Mouse (Mus musculus) intestine, postnatal 0 days (tissue): ENCODE results near the gene Mras. TPM values are rescaled to one million over a fixed set of nuclear protein-coding genes. Genes with fewer than 3 reads are reported as not detected.

ENCODE experiments used
- ATAC-seq: fragments of 200-750 bp; cut with Nextera tagmentation; 2 replicates; pipeline ENCODE4 v1.8.0; 2017; ENCODE audit warnings: mild to moderate bottlenecking, moderate TSS enrichment, moderate library complexity
- H3K27ac ChIP-seq: fragments of 300-500 bp; sonication (generic); 2 replicates; pipeline ENCODE4 v1.5.1; 2014; ENCODE audit warnings: mild to moderate bottlenecking, low read depth, low read length, moderate library complexity
- H3K27me3 ChIP-seq: fragments of 300-500 bp; sonication (generic); replicated peaks from 2 replicates; pipeline ENCODE4 v1.6.1; 2014; ENCODE audit warnings: low read length, mixed read lengths; ENCODE audit not compliant: control insufficient read depth, insufficient read depth
- H3K36me3 ChIP-seq: fragments of 300-500 bp; sonication (generic); 2 replicates; pipeline ENCODE4 v1.6.1; 2014; ENCODE audit warnings: mild to moderate bottlenecking, moderate library complexity; ENCODE audit not compliant: control insufficient read depth, insufficient read depth
- H3K4me1 ChIP-seq: fragments of 300-500 bp; sonication (generic); replicated peaks from 2 replicates; pipeline ENCODE4 v1.6.1; 2014; ENCODE audit warnings: antibody characterized with exemption, low read length, mixed read lengths; ENCODE audit not compliant: control insufficient read depth, insufficient read depth
- H3K4me2 ChIP-seq: fragments of 300-500 bp; sonication (generic); replicated peaks from 2 replicates; pipeline ENCODE4 v1.6.1; 2014; ENCODE audit warnings: low read depth, mild to moderate bottlenecking, moderate library complexity
- H3K4me3 ChIP-seq: fragments of 300-500 bp; sonication (generic); 2 replicates; pipeline ENCODE4 v1.5.1; 2014; ENCODE audit warnings: low read depth, low read length
- H3K9ac ChIP-seq: fragments of 300-500 bp; sonication (generic); 2 replicates; pipeline ENCODE4 v1.6.1; 2014; ENCODE audit warnings: mild to moderate bottlenecking, low read depth, low read length
- H3K9me3 ChIP-seq: fragments of 300-500 bp; sonication (generic); 2 replicates; pipeline ENCODE4 v1.6.1; 2016; ENCODE audit warnings: mixed run types; ENCODE audit not compliant: control insufficient read depth
- CTCF ChIP-seq: sonication (generic); IDR thresholded peaks from 2 replicates; pipeline ENCODE4 v1.5.1; 2016; ENCODE audit warnings: low read depth, mild to moderate bottlenecking, control low read depth, antibody characterized with exemption, moderate library complexity
- WGBS: fragments of 180-500 bp; shearing (Covaris S2); extraction: QIAGEN DNeasy Blood & Tissue Kit; methylation state at CpG from one replicate; pipeline ENCODE4 v1.1.7; 2014; 5-methylcytosine and 5-hydroxymethylcytosine counted together
- polyA plus RNA-seq: library from polyadenylated mRNA; unstranded; fragments of >200 nt; fragmentation: Nextera tagmentation; extraction: Ambion mirVana; gene quantifications from 2 replicates; pipeline ENCODE4 v1.2.1, GENCODE M21; 2015

Mras gene
- polyA plus RNA-seq, 1 experiment from 2014 or later = 7.6 TPM

DNA sequence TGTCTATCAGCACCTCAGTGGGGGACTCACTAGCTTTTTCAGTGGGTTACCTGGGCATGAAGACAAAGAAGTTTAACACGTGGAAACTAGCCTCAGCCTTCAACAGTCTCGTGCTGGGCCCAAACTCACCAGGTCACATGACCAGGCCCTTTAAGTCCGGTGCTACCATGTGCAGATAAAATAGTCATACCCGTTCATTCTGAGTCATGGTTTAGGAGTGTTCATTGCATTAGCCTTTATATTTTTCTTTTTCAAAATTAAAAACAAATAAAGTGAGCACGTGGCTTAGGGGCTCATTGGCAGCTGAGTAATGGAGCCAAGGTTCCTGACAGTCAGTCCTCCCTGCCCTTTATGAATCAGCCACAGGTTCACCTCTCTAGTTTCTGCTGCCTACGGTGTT, 6.4 kb downstream of the Mras start:
- no peaks in the 10 kb centered on the region for H3K4me1 ChIP-seq
- no peak overlapping the region for H3K4me2 ChIP-seq
- no peaks in the 10 kb centered on the region for H3K9me3 ChIP-seq
- WGBS = 65% methylated on average over 6 of the region's 6 CpGs
- H3K36me3 ChIP-seq = no peaks in the 10 kb centered on the region
- no peaks in the 10 kb centered on the region for H3K27me3 ChIP-seq
- TF ChIP-seq CTCF = no peak
- no peak overlapping the region for H3K9ac ChIP-seq
- no peak overlapping the region for H3K27ac ChIP-seq
- ATAC-seq = no peak
- no peak overlapping the region for H3K4me3 ChIP-seq

- ATAC-seq = no peak
- 0 out of 2 replicates have a peak, but pooled peaks cover 3% of the 10 kb centered on the region for H3K4me1 ChIP-seq
- no peak overlapping the region for H3K27ac ChIP-seq
- H3K36me3 ChIP-seq = no peaks in the 10 kb centered on the region
- H3K4me3 ChIP-seq = no peak overlapping the region
- H3K9ac ChIP-seq = no peak overlapping the region
- 92% methylated on average over 3 of the region's 3 CpGs for WGBS
- no peaks in the 10 kb centered on the region for H3K27me3 ChIP-seq
- H3K4me2 ChIP-seq = no peak overlapping the region
- no peaks in the 10 kb centered on the region for H3K9me3 ChIP-seq
- no peak for TF ChIP-seq CTCF
These were observed 7.3 kb downstream of the Mras start for GRCm38 (mm10) chr9:99429845-99430244.

GRCm38 (mm10) chr9:99428601-99429331, 8.4 kb downstream of the Mras start:
- no peak for TF ChIP-seq CTCF
- Histone ChIP-seq H3K27me3 (no peaks in the 10 kb centered on the region), H3K4me3 (no peak overlapping the region), H3K9ac (no peak overlapping the region), H3K36me3 (no peaks in the 10 kb centered on the region), H3K27ac (no peak overlapping the region), H3K4me2 (no peak overlapping the region), H3K4me1 (0 out of 2 replicates have a peak, but pooled peaks cover 7% of the 10 kb centered on the region), H3K9me3 (no peaks in the 10 kb centered on the region)
- ATAC-seq = no peak
- WGBS = 63% methylated on average over 11 of the region's 11 CpGs

DNA sequence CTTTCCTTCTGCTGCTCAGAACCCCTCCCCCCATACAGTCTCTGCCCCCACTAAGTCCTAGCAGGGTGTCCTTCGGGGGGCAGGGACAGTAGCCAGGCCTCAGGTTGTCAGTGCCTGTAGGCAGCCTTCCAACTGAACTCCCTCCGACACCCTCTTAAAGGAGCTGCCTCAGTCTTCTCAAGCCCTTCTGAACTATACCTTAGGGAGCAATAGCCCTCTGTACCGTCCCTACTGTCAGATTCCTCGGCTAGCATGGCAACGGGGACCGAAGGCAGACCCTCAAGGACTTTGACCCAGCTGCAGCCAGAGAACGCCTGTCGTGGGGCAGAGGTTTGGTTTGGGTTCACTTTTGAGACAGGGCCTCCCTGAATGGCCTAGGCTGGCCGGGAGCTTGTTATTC, 11.9 kb downstream of the Mras start:
- Histone ChIP-seq H3K27me3 (no peaks in the 10 kb centered on the region), H3K36me3 (no peaks in the 10 kb centered on the region), H3K4me1 (0 out of 2 replicates have a peak, but pooled peaks cover 8% of the 10 kb centered on the region), H3K4me2 (no peak overlapping the region), H3K4me3 (no peak overlapping the region), H3K9me3 (no peaks in the 10 kb centered on the region), H3K27ac (no peak overlapping the region), H3K9ac (no peak overlapping the region)
- 39% methylated on average over 9 of the region's 9 CpGs for WGBS
- ATAC-seq = no peak
- no peak for TF ChIP-seq CTCF

GRCm38 (mm10) chr9:99424574-99424863, 12.7 kb downstream of the Mras start:
- H3K4me2 ChIP-seq = no peak overlapping the region
- 52% methylated on average over 4 of the region's 4 CpGs for WGBS
- TF ChIP-seq CTCF = no peak
- H3K9ac ChIP-seq = no peak overlapping the region
- H3K4me3 ChIP-seq = no peak overlapping the region
- 0 out of 2 replicates have a peak, but pooled peaks cover 8% of the 10 kb centered on the region for H3K4me1 ChIP-seq
- H3K9me3 ChIP-seq = no peaks in the 10 kb centered on the region
- H3K36me3 ChIP-seq = no peaks in the 10 kb centered on the region
- no peak for ATAC-seq
- no peak overlapping the region for H3K27ac ChIP-seq
- no peaks in the 10 kb centered on the region for H3K27me3 ChIP-seq

- 46% methylated on average over 9 of the region's 9 CpGs for WGBS
- Histone ChIP-seq H3K27ac (no peak overlapping the region), H3K36me3 (no peaks in the 10 kb centered on the region), H3K4me1 (0 out of 2 replicates have a peak, but pooled peaks cover 8% of the 10 kb centered on the region), H3K9me3 (no peaks in the 10 kb centered on the region), H3K27me3 (no peaks in the 10 kb centered on the region), H3K4me3 (no peak overlapping the region), H3K9ac (no peak overlapping the region), H3K4me2 (no peak overlapping the region; the same call in 1 of the 2 replicates)
- TF ChIP-seq CTCF = no peak
- peak; percentile 73 for ATAC-seq
These were observed 13.2 kb downstream of the Mras start for GRCm38 (mm10) chr9:99423692-99424573.
